Mouse (Mus musculus) spleen, adult 2 months (tissue): ENCODE data around the gene Kank1.

Source experiments
- CTCF ChIP-seq: fragments of 200-500 bp; IDR thresholded peaks from 2 replicates; pipeline ENCODE4 v1.5.1; 2011; ENCODE audit warnings: mild to moderate bottlenecking, inconsistent platforms; ENCODE audit not compliant: insufficient read depth, insufficient read length, insufficient replicate concordance; ENCODE audit errors: extremely low read depth
- POLR2A ChIP-seq: fragments of 200-500 bp; IDR thresholded peaks from 2 replicates; pipeline ENCODE4 v1.6.1; 2011; ENCODE audit warnings: low read depth, low read length, inconsistent platforms

DNA sequence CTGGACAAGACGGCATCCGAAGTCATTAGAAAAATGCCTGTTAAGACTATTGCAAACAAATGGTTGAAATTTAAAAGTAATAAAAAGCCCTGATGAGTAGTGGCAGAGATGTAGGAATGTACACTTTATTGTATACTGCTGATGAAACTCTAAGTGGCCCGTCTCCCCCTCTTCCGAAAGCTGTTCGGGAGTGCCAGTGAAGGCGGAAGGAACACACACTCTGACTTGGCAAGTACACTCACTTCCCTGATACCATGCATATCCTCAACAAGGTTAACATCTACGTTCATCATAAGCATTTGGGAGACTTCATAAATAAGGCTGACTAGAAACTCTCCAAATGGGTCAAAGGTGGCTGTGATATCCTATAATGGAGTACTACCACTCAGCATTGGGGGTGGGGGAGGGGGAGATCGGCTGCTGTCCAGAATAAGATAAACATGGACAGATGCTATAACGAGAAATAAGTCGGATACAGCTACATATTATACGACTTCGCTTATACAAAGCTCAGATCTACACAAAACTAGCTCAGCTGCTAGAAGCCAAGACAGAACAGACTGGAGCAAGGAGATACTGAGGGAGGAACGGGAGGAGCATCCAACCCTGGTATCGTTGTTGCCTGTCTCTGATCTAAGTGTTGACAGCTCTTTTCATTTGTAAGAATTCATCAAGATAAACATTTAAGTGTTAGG is 11.2 kb downstream of the Kank1 start:
- TF ChIP-seq POLR2A (no peak), CTCF (no peak)
